Mouse (Mus musculus) right cerebral cortex, adult 18-20 months (tissue): ENCODE measurements around the gene Wfikkn1.
"Not testable (repeated sequence)": the region's sequence is repeated elsewhere in the genome, so short reads cannot be mapped to it uniquely, and the experiment has no call there.

Source experiments
- DNase-seq: peaks from one replicate; pipeline ENCODE4 v3.0.0; 2022; ENCODE audit warnings: mixed read lengths

The Wfikkn1 gene

DNA sequence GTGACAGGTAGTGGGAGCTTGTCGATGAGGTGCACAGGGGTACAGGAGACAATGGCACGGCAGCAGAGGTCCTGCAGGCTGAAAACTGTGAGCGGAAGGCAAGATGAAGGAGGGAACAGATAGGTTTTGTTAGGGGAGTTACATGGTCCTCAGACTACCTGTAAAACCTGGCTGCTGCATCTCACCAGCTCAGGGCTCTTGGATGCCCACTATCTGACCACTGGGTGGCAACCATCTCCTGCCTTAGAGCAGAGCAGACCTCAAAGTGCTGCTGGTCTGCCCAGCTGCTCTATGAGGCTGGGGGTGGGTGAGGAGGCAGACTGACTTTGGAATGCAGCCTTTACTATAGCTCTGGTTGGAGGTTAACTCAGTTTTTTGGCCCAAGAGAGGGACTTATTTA lies 3.2 kb upstream of the Wfikkn1 start:
- no peak for DNase-seq

GRCm38 (mm10) chr17:25883268-25883667 lies 2.6 kb upstream of the Wfikkn1 start:
- no peak for DNase-seq

- DNase-seq, result no peak
These were observed 1.6 kb upstream of the Wfikkn1 start for GRCm38 (mm10) chr17:25882306-25882705.

GRCm38 (mm10) chr17:25881691-25882090 lies 1.0 kb upstream of the Wfikkn1 start:
- DNase-seq, result no peak

DNA sequence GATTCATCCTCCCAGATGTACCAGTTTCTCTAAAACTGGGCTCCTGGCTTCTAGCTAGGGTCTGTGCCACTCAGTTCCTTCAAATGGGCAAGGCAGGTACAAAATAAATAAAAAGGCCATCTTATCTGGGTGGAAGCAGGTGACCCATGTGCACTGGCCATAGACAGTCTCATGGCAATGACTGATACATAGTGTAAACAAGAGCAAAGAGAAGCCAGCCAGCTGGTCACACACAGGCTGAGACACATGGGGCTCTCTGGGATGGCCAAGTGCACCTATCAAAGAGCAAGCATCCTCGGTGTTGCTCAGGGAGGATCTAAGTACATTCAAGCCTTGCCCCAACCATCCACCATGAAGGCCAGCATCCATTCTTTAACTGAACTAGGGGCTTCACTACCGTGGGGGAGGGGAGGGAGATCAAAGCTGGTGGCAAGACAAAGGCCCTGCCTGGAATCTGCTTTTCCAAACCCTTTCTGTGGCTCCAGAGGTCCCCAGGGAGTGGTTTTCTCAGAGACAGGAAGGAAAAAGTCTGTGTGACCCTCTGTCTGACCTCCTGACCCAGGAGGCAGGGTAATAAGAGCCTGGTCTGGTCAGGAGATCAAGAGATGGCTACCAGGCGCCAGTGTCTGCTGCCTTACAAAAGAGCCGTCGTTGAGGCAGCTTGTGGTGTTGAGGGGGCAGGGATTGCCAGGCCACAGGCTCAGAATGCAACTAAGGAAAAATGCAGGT lies 419 bp upstream of the Wfikkn1 start:
- DNase-seq, result no peak

- DNase-seq, result no peak
These were observed 908 bp downstream of the Wfikkn1 start for GRCm38 (mm10) chr17:25879750-25880149.

DNA sequence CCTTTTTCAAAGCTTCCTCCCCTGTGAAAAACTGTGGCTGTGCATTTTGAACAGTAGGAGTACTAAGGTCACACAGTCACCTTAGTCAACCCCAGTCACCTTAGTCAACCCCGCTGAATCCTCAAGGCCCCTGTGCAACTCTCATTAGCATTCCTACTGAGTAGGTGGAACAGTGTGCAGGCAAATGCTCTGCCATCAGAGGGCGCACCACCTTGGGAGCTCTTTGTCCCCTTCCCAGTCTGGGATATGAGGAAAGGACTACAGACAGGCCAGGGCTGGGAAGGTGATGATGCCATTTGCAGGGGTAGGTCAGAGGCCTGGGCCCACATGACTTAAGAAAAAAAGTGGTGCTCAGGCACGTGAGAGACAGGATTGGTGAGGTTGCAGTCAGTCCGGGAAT lies 1.4 kb downstream of the Wfikkn1 start:
- DNase-seq, result peak; percentile 53

DNA sequence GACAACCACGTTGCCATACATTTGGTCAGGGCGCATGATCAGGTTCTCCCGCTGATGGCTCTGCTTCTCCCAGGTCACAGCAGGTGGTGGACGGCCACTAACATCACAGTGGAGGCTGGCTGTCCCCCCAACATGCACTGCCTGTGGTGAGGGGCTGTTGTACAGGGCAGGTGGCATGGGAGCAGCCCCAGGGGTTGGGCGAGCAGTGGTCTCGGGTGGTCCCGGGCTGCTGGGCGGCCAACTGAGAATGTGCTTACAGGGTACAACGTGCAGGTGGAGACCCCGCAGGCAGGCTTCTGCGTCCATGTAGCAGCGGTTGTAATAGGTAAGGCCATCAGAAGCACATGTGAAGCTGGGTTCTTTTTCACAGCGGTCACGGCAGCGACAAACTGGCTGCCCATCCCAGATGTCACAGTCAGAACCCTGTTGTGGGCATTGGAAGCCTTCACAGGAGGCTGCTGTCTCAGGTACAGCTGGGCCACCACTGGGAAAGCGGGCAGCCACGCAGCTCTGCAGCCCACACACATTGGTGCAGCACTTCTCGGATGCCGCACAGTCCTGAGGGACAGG lies 2.0 kb downstream of the Wfikkn1 start:
- DNase-seq, result no peak

GRCm38 (mm10) chr17:25877741-25878610 lies 2.7 kb downstream of the Wfikkn1 start:
- DNase-seq, result no peak

- no peak for DNase-seq
These were observed 3.6 kb downstream of the Wfikkn1 start for GRCm38 (mm10) chr17:25877025-25877424.

GRCm38 (mm10) chr17:25876347-25876915 lies 4.2 kb downstream of the Wfikkn1 start:
- DNase-seq, result no peak

- peak; percentile 94 for DNase-seq
These were observed 5.2 kb downstream of the Wfikkn1 start for GRCm38 (mm10) chr17:25875171-25876136.

DNA sequence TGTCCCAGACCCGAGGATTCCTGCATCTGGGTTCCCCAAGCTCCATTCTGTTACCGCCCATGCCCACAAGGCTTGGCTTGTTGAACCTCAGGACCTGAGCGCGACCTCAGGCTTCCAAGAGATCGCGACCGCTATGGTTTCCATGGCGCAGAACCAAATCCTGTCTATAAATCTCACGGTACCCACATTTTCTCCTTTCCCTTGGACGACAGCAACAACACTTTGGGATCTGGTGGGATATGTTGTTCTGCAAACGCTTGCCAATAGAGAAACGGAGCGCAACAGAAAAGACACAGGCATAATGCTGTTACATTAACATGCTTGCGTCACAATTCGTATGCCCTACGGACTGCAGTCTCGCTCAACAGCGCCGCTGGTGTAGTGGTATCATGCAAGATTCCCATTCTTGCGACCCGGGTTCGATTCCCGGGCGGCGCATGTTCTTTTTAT lies 5.9 kb downstream of the Wfikkn1 start, which contains the start of gene Mettl26:
Gene Mettl26 (plus strand): TSS at position 354 of the 450 bp plus-strand sequence.
- peak; percentile 95 for DNase-seq

GRCm38 (mm10) chr17:25874148-25874720 lies 6.4 kb downstream of the Wfikkn1 start:
- DNase-seq, result no peak

GRCm38 (mm10) chr17:25873405-25874147 lies 7.1 kb downstream of the Wfikkn1 start:
- no peak for DNase-seq

DNA sequence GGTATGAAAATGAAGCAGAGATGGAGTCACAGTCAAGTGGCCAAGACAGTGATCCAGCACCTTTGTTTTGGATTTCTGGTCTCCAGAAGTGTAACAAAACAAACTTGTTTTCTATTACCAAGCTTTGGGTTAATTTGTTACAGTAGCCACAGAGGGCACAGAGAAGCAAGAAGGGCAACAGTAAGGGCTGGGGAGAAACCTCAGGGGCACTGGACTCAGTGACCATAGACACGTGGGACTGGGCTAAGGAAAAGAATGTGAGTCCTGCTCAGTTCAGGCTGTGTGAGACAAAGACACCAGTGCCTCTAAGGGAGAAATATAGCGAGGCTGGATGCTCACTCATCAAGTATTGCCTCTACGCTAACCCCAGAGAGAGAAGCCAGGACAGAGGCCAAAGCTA lies 8.0 kb downstream of the Wfikkn1 start:
- no peak for DNase-seq

- DNase-seq, result not testable (repeated sequence)
These were observed 9.1 kb downstream of the Wfikkn1 start for GRCm38 (mm10) chr17:25871566-25871965.

DNA sequence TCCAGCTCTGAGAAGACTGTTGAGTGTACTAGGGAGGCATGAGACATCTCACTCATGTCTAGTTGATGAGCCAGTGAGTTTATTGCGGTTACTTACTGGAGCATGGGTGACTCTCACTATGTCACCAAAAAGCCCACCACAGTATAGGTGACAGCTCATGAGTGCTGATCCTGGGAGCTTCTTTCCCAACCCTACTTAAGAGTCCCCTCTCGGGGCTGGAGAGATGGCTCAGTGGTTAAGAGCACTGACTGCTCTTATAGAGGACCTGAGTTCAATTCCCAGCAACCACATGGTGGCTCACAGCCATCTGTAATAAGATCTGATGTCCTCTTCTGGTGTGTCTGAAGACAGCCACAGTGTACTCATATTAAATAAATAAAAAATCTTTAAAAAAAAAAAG lies 10.7 kb downstream of the Wfikkn1 start:
- DNase-seq, result no peak

DNA sequence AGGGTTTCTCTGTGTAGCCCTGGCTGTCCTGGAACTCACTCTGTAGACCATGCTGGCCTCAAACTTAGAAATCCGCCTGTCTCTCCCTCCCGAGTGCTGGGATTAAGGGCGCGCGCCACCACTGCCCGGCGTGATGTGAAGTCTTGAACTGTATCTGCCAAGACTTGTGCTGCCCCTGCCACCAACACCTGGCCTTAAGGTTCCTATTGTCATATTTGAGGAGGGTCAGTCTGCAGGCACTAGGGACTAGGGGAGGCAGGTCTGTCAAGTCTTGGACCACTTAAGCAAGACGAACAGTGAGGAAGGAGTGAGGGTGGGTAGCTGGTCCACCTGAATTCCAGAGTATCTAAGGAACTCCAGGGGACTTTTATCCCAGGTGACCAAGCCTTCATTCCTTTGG lies 11.2 kb downstream of the Wfikkn1 start:
- DNase-seq, result no peak

DNA sequence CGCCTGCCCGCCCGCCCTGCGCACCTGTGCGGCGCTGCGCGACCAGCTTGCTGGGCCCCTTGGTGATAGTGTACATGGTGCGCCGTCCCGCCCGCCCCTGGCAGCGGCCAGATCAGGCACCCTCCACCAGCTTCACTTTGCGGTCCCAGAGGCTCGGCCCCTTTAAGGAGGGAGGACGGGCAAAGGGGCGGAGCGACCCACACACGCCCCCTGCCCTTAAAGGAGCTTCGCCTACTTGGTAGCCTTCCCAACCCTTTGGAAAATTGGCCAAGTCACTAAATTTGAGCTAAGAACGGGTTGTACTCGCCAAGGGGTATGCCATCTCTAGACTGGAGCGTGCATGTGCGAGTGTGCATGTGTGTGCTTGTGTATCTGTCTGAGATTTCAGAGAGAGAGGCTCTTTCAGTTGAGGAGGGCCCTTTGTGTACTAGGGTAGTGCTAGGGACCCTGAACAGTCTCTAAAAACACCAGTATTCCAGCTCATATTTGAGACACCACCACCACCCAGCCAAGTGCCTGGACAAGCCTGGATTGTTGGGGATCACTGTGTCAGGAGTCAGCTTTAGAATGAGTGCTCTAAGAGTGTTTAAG lies 12.0 kb downstream of the Wfikkn1 start, which contains the start of gene Mcrip2:
Gene Mcrip2 (minus strand): TSS at position 164 of the 591 bp plus-strand sequence.
- peak; percentile 85 for DNase-seq
